Mouse (Mus musculus) cerebellum, adult 2 months (tissue): ENCODE results near the gene Dapk2. TPM values are rescaled to one million over a fixed set of nuclear protein-coding genes. Genes with fewer than 3 reads are reported as not detected.

Source experiments
- DNase-seq, 2 experiments: peaks; one replicate each; pipeline ENCODE4 v3.0.0; 2021
- H3K27ac ChIP-seq: fragments of 200-500 bp; 2 replicates; pipeline ENCODE4 v1.5.1; 2012; ENCODE audit warnings: low read length, control low read depth, inconsistent platforms; ENCODE audit not compliant: insufficient read depth
- H3K27me3 ChIP-seq: fragments of 200-500 bp; 2 replicates; pipeline ENCODE4 v1.6.1; 2012; ENCODE audit warnings: inconsistent platforms, mild to moderate bottlenecking, low read length, moderate library complexity; ENCODE audit not compliant: control insufficient read depth, insufficient read depth
- H3K4me1 ChIP-seq: fragments of 200-500 bp; 2 replicates; pipeline ENCODE4 v1.6.1; 2011; ENCODE audit warnings: low read length; ENCODE audit not compliant: control insufficient read depth, insufficient read depth
- H3K4me3 ChIP-seq: fragments of 200-500 bp; replicated peaks from 2 replicates; pipeline ENCODE3; 2011; ENCODE audit warnings: mild to moderate bottlenecking, low read depth, low read length, control low read depth; ENCODE audit not compliant: insufficient read depth
- CTCF ChIP-seq: fragments of 200-500 bp; IDR thresholded peaks from 2 replicates; pipeline ENCODE4 v1.5.1; 2011; ENCODE audit warnings: low read depth, mild to moderate bottlenecking, control low read depth, low read length, moderate library complexity, borderline replicate concordance; ENCODE audit not compliant: insufficient read depth
- POLR2A ChIP-seq: fragments of 200-500 bp; IDR thresholded peaks from 2 replicates; pipeline ENCODE4 v1.6.1; 2011; ENCODE audit warnings: low read length, control low read depth, borderline replicate concordance; ENCODE audit not compliant: insufficient read depth
- WGBS: fragments of 180-500 bp; shearing (Covaris S2); methylation state at CpG from one replicate; pipeline ENCODE4 v1.1.7; 2018; 5-methylcytosine and 5-hydroxymethylcytosine counted together
- polyA plus RNA-seq: library from polyadenylated mRNA; depleted of rRNA; stranded (reverse); fragments of >200 nt; gene quantifications from 2 replicates; pipeline ENCODE4 v1.2.3, GENCODE M21; 2012

The Dapk2 gene
- polyA plus RNA-seq, 1 experiment: 3.6 TPM

- H3K27ac ChIP-seq: no peak overlapping the region
- H3K4me1 ChIP-seq: peaks cover 23% of the 10 kb centered on the region
- WGBS: 14% methylated on average over 5 of the region's 5 CpGs
- peak; percentile 72 to 85 for DNase-seq
- no peaks in the 10 kb centered on the region for H3K27me3 ChIP-seq
- no peak for TF ChIP-seq POLR2A
- no peak for TF ChIP-seq CTCF
- H3K4me3 ChIP-seq: no peak overlapping the region
Observed at GRCm38 (mm10) chr9:66206825-66207224, 48.8 kb downstream of the Dapk2 start.

GRCm38 (mm10) chr9:66211420-66211819 lies 53.4 kb downstream of the Dapk2 start:
- DNase-seq: no peak
- H3K27me3 ChIP-seq: no peaks in the 10 kb centered on the region
- TF ChIP-seq CTCF (no peak), POLR2A (no peak)
- 56% methylated on average over 4 of the region's 4 CpGs for WGBS
- H3K27ac ChIP-seq: no peak overlapping the region
- no peak overlapping the region for H3K4me3 ChIP-seq
- peaks cover 11% of the 10 kb centered on the region for H3K4me1 ChIP-seq

GRCm38 (mm10) chr9:66212088-66212487 lies 54.1 kb downstream of the Dapk2 start:
- no peak for DNase-seq
- Histone ChIP-seq H3K4me1 (peaks cover 5% of the 10 kb centered on the region; the same call in 1 of the 2 replicates), H3K27me3 (no peaks in the 10 kb centered on the region), H3K4me3 (no peak overlapping the region), H3K27ac (no peak overlapping the region)
- TF ChIP-seq POLR2A (no peak), CTCF (no peak)
- 96% methylated on average over 2 of the region's 2 CpGs for WGBS

- Histone ChIP-seq H3K4me1 (no peaks in the 10 kb centered on the region; the same call in 1 of the 2 replicates), H3K27me3 (no peaks in the 10 kb centered on the region), H3K4me3 (no peak overlapping the region), H3K27ac (no peak overlapping the region)
- DNase-seq: no peak
- WGBS: 97% methylated on average over 5 of the region's 5 CpGs
- TF ChIP-seq CTCF (no peak), POLR2A (no peak)
Observed at GRCm38 (mm10) chr9:66212802-66213201, 54.8 kb downstream of the Dapk2 start.

- DNase-seq: no peak
- no peaks in the 10 kb centered on the region for H3K27me3 ChIP-seq
- no peak for TF ChIP-seq POLR2A
- no peak for TF ChIP-seq CTCF
Observed at GRCm38 (mm10) chr9:66213386-66214032, 55.5 kb downstream of the Dapk2 start.

GRCm38 (mm10) chr9:66215551-66215950 lies 57.5 kb downstream of the Dapk2 start:
- TF ChIP-seq POLR2A (no peak), CTCF (no peak)
- Histone ChIP-seq H3K27me3 (no peaks in the 10 kb centered on the region), H3K27ac (no peak overlapping the region), H3K4me1 (peaks cover 18% of the 10 kb centered on the region; the same call in 1 of the 2 replicates), H3K4me3 (no peak overlapping the region)
- DNase-seq: no peak

More at GRCm38 (mm10) chr9:66213386-66214032, 55.5 kb downstream of the Dapk2 start:
- Histone ChIP-seq H3K4me3 (no peak overlapping the region), H3K27ac (no peak overlapping the region), H3K4me1 (peaks cover 7% of the 10 kb centered on the region; the same call in 1 of the 2 replicates)
- WGBS: 75% methylated on average over 5 of the region's 5 CpGs

- no peak for DNase-seq
- Histone ChIP-seq H3K4me1 (peaks cover 18% of the 10 kb centered on the region; the same call in 1 of the 2 replicates), H3K4me3 (no peak overlapping the region), H3K27ac (no peak overlapping the region), H3K27me3 (no peaks in the 10 kb centered on the region)
- 89% methylated on average over 4 of the region's 4 CpGs for WGBS
- TF ChIP-seq POLR2A: no peak
- TF ChIP-seq CTCF: no peak
Observed at GRCm38 (mm10) chr9:66217970-66218369, 59.9 kb downstream of the Dapk2 start.

- 21% methylated on average over 10 of the region's 10 CpGs for WGBS
- peaks cover 18% of the 10 kb centered on the region; the same call in 1 of the 2 replicates for H3K4me1 ChIP-seq
- H3K27me3 ChIP-seq: no peaks in the 10 kb centered on the region
- H3K4me3 ChIP-seq: no peak overlapping the region
- H3K27ac ChIP-seq: no peak overlapping the region
- no peak for TF ChIP-seq CTCF
- peak; percentile 77 to 88 for DNase-seq
Observed at GRCm38 (mm10) chr9:66218917-66219725, 61.1 kb downstream of the Dapk2 start.
